Mouse (Mus musculus): Measurements from ENCODE around the gene Fam184a. TPM values are rescaled to one million over a fixed set of nuclear protein-coding genes. Genes with fewer than 3 reads are reported as not detected.

Fam184a gene
- polyA plus RNA-seq, 1 experiment from 2014 or later: 0.46 TPM

DNA sequence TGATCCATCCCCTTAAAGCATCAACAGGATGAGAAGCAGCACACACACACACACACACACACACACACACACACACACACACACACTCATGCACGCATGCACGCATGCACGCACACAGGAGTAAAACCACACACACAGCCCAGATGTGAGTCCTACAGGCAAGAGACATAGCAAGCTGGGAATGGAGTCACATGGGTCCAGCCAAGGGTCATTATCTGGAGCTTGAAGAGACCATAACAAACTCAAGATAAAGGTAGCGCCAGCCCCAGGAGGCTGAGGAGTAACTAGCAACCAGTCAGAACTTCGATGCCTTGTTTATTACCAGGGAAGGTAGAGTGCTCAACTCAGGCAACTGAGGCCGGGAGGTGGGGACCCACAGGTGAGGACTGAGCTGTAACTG is 4.9 kb downstream of the Fam184a start:
- no peak for DNase-seq
- H3K27ac ChIP-seq: no peak overlapping the region
- WGBS (ENCODE audit: insufficient replicate concordance): 74% methylated on average over 6 of the region's 6 CpGs

GRCm38 (mm10) chr10:53742961-53743360 is 8.0 kb downstream of the Fam184a start:
- Histone ChIP-seq H3K27ac (no peak overlapping the region), H3K4me3 (replicated peaks) (no peak overlapping the region), H3K9ac (no peak overlapping the region), H3K36me3 (no peaks in the 10 kb centered on the region), H3K9me3 (replicated peaks) (no peaks in the 10 kb centered on the region), H3K4me2 (no peak overlapping the region), H3K4me1 (replicated peaks) (no peaks in the 10 kb centered on the region), H3K27me3 (0 out of 2 replicates have a peak, but pooled peaks cover 3% of the 10 kb centered on the region)
- ATAC-seq (ENCODE audit: low read depth): no peak
- WGBS (ENCODE audit: insufficient replicate concordance): 64% methylated on average over 5 of the region's 5 CpGs
- no peak for DNase-seq

More for the DNA sequence above, 4.9 kb downstream of the Fam184a start:
- H3K36me3 ChIP-seq: no peaks in the 10 kb centered on the region
- no peaks in the 10 kb centered on the region for H3K4me1 ChIP-seq (replicated peaks)
- peaks cover 31% of the 10 kb centered on the region for H3K27me3 ChIP-seq
- H3K4me3 ChIP-seq (replicated peaks): no peak overlapping the region
- no peak overlapping the region for H3K9ac ChIP-seq
- H3K9me3 ChIP-seq (replicated peaks): no peaks in the 10 kb centered on the region
- no peak overlapping the region for H3K4me2 ChIP-seq
- ATAC-seq (ENCODE audit: low read depth): no peak

DNA sequence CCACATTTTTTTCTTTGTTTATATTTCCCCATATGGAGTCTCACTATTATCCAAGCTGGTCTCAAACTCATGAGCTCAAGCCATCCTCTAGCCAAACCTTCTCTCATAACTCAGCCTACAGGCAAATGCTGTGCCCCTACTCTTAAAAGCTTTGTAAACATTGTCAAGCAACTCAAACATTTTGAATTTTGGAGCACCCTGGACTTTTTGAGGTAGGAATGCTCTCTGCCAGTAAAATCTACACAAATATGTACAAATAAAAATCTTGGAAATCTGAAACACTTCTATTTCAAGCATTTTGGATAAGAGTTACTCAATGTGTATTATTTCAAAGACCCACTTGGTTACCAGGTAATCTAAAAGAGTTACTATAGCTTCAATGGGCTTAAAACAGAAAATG is 10.9 kb downstream of the Fam184a start:
- Histone ChIP-seq H3K4me3 (replicated peaks) (no peak overlapping the region), H3K27ac (no peak overlapping the region), H3K4me2 (no peak overlapping the region), H3K36me3 (no peaks in the 10 kb centered on the region), H3K4me1 (replicated peaks) (no peaks in the 10 kb centered on the region), H3K9ac (no peak overlapping the region), H3K27me3 (no peaks in the 10 kb centered on the region), H3K9me3 (replicated peaks) (no peaks in the 10 kb centered on the region)
- ATAC-seq (ENCODE audit: low read depth): no peak
- DNase-seq: no peak

DNA sequence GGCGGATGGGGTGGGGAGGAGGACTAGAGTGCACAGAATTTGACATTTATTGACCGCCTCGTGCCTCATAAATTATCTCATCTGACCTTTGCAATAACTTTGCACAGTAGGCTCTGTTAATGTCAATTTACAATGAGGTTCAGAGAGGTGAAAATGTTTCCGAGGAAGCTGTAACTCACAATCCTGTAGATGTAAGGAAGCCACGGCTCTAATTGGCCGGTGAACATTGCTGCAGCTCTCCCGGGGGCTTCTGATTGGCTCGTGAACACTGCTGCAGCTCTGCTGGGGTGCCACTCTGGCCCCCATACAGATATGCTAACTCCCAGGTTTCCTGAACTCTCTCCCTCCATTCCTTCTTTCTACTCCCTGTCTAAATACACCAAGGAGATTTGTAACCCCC is 12.1 kb downstream of the Fam184a start:
- H3K9me3 ChIP-seq (replicated peaks): no peaks in the 10 kb centered on the region
- DNase-seq (no peak), ATAC-seq (ENCODE audit: low read depth) (no peak)
- 72% methylated on average over 8 of the region's 8 CpGs for WGBS (ENCODE audit: insufficient replicate concordance)
- no peaks in the 10 kb centered on the region for H3K36me3 ChIP-seq
- no peak overlapping the region for H3K4me2 ChIP-seq
- H3K9ac ChIP-seq: no peak overlapping the region
- H3K27ac ChIP-seq: no peak overlapping the region
- H3K27me3 ChIP-seq: no peaks in the 10 kb centered on the region
- no peak overlapping the region for H3K4me3 ChIP-seq (replicated peaks)
- no peaks in the 10 kb centered on the region for H3K4me1 ChIP-seq (replicated peaks)

DNA sequence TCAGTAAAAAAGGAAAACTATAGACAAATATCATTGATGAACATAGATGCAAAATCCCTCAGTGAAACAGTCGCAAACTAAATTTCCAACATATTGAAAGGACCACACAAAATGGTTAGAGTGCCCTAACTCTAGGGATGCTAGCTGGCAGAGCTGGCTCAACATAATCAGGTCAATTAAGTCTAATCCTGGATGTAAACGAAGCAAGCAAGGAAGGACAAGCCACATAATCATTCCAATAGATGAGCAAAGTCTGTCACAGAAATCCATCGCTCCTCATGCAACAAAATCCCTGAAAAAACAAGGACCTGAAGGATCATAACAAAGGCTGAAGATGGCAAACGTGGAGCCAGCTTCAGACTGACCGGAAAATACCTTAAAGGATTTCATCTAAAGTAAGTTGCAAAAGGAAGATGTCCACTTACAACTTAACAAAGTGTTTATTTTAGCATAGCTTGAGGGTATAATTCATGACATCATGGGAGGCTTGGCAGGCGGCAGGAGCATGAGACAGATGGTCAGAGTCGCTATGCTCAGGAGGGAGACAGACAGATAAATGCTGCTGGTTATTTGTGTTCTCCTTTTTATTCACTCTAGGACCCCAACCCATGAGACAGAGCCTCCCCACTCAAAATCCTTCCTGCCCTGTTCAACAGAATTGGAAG is 15.6 kb downstream of the Fam184a start:
- no peak overlapping the region for H3K4me3 ChIP-seq (replicated peaks)
- no peak for ATAC-seq (ENCODE audit: low read depth)
- no peak overlapping the region for H3K27ac ChIP-seq
- no peaks in the 10 kb centered on the region for H3K9me3 ChIP-seq (replicated peaks)
- H3K4me2 ChIP-seq: no peak overlapping the region
- H3K9ac ChIP-seq: no peak overlapping the region
- no peak for DNase-seq
- no peaks in the 10 kb centered on the region for H3K27me3 ChIP-seq
- 59% methylated on average over 7 of the region's 7 CpGs for WGBS (ENCODE audit: insufficient replicate concordance)
- H3K4me1 ChIP-seq (replicated peaks): no peaks in the 10 kb centered on the region
- H3K36me3 ChIP-seq: no peaks in the 10 kb centered on the region

GRCm38 (mm10) chr10:53732324-53732723 is 18.6 kb downstream of the Fam184a start:
- no peak overlapping the region for H3K27ac ChIP-seq
- H3K9me3 ChIP-seq (replicated peaks): no peaks in the 10 kb centered on the region
- no peaks in the 10 kb centered on the region for H3K27me3 ChIP-seq
- H3K4me2 ChIP-seq: no peak overlapping the region
- H3K4me3 ChIP-seq (replicated peaks): no peak overlapping the region
- 67% methylated on average over 7 of the region's 7 CpGs for WGBS (ENCODE audit: insufficient replicate concordance)
- no peaks in the 10 kb centered on the region for H3K36me3 ChIP-seq
- no peak for DNase-seq
- no peak for ATAC-seq (ENCODE audit: low read depth)
- H3K9ac ChIP-seq: no peak overlapping the region
- H3K4me1 ChIP-seq (replicated peaks): no peaks in the 10 kb centered on the region

DNA sequence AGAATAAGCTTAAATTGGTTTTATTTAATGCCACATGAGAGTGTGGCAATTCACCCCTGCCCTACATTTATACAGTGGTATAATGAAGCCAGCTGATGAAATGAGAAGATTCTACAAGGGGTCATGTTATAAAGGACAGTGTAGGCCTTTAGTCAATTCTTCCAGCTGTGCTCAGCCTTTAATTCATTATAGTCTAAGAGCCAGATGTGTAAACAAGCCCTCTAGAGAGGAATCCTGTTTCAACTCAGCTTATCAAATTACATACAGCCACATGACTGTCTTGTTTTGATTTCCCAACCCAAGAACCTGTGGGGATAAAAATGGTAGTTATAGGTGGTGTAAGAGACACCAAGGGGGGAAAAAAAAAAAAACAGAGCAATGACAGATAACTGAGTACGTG is 22.0 kb downstream of the Fam184a start:
- 48% methylated on average over 1 of the region's 1 CpGs for whole genome bisulfite sequencing (ENCODE audit: insufficient replicate concordance)
- no peaks in the 10 kb centered on the region for H3K4me1 ChIP-seq (replicated peaks)
- no peaks in the 10 kb centered on the region for H3K36me3 ChIP-seq
- H3K27ac ChIP-seq: no peak overlapping the region
- H3K9me3 ChIP-seq (replicated peaks): no peaks in the 10 kb centered on the region
- no peak overlapping the region for H3K4me3 ChIP-seq (replicated peaks)
- DNase-seq (no peak), ATAC-seq (ENCODE audit: low read depth) (no peak)
- no peaks in the 10 kb centered on the region for H3K27me3 ChIP-seq
- no peak overlapping the region for H3K4me2 ChIP-seq
- no peak overlapping the region for H3K9ac ChIP-seq

DNA sequence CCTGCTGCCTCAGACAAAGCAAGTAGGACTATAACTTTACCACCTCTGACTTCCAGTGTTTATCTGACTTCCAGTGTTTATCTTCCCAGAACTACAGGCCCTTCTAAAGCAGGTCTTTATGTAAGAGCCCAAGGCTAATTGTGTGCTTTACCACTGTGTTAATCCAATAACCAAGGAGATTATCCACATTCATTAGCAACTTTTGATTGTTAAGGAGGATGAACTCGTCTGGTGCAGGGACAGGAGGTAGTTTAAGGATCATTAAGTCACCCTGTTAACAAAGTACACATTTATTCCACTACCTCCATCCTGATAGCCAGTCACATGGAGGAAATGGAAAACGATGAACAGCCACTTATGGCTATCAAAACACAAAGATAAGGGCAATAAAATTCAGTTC is 25.6 kb downstream of the Fam184a start:
- H3K9ac ChIP-seq: no peak overlapping the region
- ATAC-seq (ENCODE audit: low read depth) (no peak), DNase-seq (no peak)
- WGBS (ENCODE audit: insufficient replicate concordance): 27% methylated on average over 2 of the region's 2 CpGs
- no peaks in the 10 kb centered on the region for H3K27me3 ChIP-seq
- no peak overlapping the region for H3K4me2 ChIP-seq
- H3K4me1 ChIP-seq (replicated peaks): no peaks in the 10 kb centered on the region
- no peak overlapping the region for H3K4me3 ChIP-seq (replicated peaks)
- no peak overlapping the region for H3K27ac ChIP-seq
- no peaks in the 10 kb centered on the region for H3K36me3 ChIP-seq
- no peaks in the 10 kb centered on the region for H3K9me3 ChIP-seq (replicated peaks)

DNA sequence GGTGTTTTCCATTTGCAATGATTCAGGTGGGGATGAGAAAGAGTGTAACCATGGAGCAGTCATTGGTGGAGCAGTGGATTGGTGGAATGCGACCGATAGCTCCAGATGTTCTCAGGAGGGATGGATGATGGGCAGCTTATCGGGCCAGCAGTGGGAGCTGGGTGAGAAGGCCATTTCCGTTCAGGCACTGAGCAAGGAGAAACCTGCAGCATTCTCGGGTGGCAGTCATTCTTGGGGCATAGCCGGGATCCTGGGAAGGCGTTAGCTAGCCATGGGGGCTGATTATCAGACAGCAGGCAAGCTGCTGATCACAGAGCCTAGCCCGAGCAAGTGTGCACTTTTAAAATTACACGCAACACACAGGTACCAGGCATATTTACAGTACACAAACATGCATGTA is 46.4 kb downstream of the Fam184a start:
- Histone ChIP-seq H3K4me3 (replicated peaks) (no peak overlapping the region), H3K9ac (no peak overlapping the region), H3K27me3 (no peaks in the 10 kb centered on the region), H3K9me3 (replicated peaks) (no peaks in the 10 kb centered on the region), H3K4me1 (replicated peaks) (no peaks in the 10 kb centered on the region), H3K4me2 (no peak overlapping the region), H3K36me3 (no peaks in the 10 kb centered on the region), H3K27ac (no peak overlapping the region)
- ATAC-seq (ENCODE audit: low read depth) (no peak), DNase-seq (no peak)
- WGBS (ENCODE audit: insufficient replicate concordance): 77% methylated on average over 9 of the region's 9 CpGs

DNA sequence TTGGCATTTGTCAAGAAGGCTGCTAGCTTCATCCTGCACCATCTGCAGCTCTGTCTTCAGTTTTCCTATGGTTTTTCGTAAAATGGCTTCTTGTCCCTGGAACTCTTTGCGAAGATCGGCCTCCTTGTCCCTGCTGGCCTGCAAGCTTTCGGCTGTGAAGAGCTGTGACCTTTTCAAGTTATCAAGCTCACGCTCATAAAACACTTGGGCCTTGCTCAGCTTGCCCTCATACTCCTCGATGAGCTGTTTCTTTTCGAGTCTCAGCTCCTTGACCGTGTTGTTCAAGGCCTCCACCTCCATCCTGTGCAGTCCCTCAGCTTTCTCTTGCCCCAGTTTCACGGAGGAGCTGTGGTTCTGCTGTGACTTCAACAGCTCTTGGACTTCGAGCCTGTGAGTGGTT is 52.4 kb downstream of the Fam184a start:
- Histone ChIP-seq H3K9ac (no peak overlapping the region), H3K4me3 (replicated peaks) (no peak overlapping the region), H3K27ac (no peak overlapping the region), H3K27me3 (no peaks in the 10 kb centered on the region), H3K4me2 (no peak overlapping the region), H3K4me1 (replicated peaks) (no peaks in the 10 kb centered on the region), H3K36me3 (no peaks in the 10 kb centered on the region), H3K9me3 (replicated peaks) (no peaks in the 10 kb centered on the region)
- ATAC-seq (ENCODE audit: low read depth) (no peak), DNase-seq (no peak)
- 76% methylated on average over 10 of the region's 10 CpGs for WGBS (ENCODE audit: insufficient replicate concordance)

GRCm38 (mm10) chr10:53694757-53695156 is 56.2 kb downstream of the Fam184a start:
- H3K36me3 ChIP-seq: no peaks in the 10 kb centered on the region
- H3K4me3 ChIP-seq (replicated peaks): no peak overlapping the region
- no peak overlapping the region for H3K4me2 ChIP-seq
- DNase-seq: no peak
- no peaks in the 10 kb centered on the region for H3K9me3 ChIP-seq (replicated peaks)
- no peak overlapping the region for H3K9ac ChIP-seq
- H3K4me1 ChIP-seq (replicated peaks): no peaks in the 10 kb centered on the region
- no peak for ATAC-seq (ENCODE audit: low read depth)
- no peak overlapping the region for H3K27ac ChIP-seq
- no peaks in the 10 kb centered on the region for H3K27me3 ChIP-seq
- WGBS (ENCODE audit: insufficient replicate concordance): 56% methylated on average over 5 of the region's 5 CpGs

GRCm38 (mm10) chr10:53691263-53691662 is 59.7 kb downstream of the Fam184a start:
- no peak overlapping the region for H3K4me3 ChIP-seq (replicated peaks)
- no peaks in the 10 kb centered on the region for H3K9me3 ChIP-seq (replicated peaks)
- ATAC-seq (ENCODE audit: low read depth): no peak
- no peaks in the 10 kb centered on the region for H3K4me1 ChIP-seq (replicated peaks)
- no peak for DNase-seq
- no peak overlapping the region for H3K9ac ChIP-seq
- H3K27ac ChIP-seq: no peak overlapping the region
- no peaks in the 10 kb centered on the region for H3K27me3 ChIP-seq
- H3K4me2 ChIP-seq: no peak overlapping the region
- no peaks in the 10 kb centered on the region for H3K36me3 ChIP-seq

Data from liver, embryonic 13.5 days (tissue).